Mouse (Mus musculus) erythroid progenitor cell, adult 5-6 weeks (primary cell): Measurements from ENCODE around the gene Myo1d. TPM values are rescaled to one million over a fixed set of nuclear protein-coding genes. Genes with fewer than 3 reads are reported as not detected.

Source experiments
- ATAC-seq: replicated peaks from 2 replicates; pipeline ENCODE4 v1.8.0; 2016; ENCODE audit warnings: moderate number of reproducible peaks, mild to moderate bottlenecking, moderate TSS enrichment, inconsistent platforms; ENCODE audit not compliant: poor library complexity, low FRiP score, severe bottlenecking
- total RNA-seq, 2 experiments: library from RNA; stranded (forward) in 1 of 2; stranded (reverse) in 1 of 2; fragments of 150-400 nt in 1 of 2; fragments of 186-747, 209-891 nt in 1 of 2; gene quantifications; 2 replicates each; pipeline versions ENCODE4 v1.2.3 to v1.2.4; 2015 to 2017; ENCODE audit warnings: low replicate concordance in 2 of 2

The Myo1d gene
- total RNA-seq, 2 experiments from 2014 or later: 21.6 to 40.7 TPM

DNA sequence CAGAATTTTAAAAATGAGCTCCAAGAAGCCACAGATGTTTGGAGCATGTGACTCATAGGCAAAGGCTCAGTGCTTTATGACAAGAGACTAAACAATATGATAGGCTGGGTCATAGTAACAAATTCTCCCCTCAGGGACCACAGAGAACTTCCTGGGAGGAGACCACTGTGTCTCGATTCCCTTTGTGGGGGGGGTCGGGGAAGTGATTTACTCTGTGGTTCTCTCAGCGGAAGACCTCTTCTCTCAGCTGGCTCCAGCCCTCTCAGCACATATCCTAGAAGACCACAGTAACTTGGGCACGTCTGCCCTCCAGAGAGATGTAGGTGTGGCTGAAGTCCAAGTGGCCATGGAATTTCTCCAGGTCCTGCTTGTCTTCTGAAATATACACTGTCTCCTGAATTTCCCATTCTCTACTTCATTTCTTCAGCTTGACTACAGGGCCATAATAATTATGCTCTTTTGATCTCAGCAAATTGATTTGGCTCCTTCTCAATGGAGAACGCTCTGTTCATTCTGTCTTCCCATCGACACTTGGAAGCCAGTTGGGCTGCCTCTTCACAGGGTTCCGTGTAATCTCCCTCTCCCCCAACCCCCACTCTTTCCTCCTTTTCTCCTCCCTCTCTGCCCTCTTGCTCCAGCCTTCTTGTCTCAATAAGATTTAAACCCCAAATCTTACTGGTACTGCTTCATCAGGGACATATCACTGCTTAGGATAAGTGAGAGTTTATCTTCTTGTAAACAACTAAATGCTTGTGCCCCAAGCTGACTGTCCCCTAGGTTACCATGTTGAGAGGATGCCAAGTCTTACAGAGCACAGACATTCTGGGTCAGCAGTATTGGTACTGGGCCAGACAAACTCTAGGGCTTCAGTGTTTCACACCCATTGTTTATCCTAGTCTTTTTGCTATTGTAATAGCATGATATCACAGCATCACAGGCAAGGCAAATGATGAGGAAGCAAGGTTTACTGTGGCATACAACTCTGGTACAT, 214.6 kb downstream of the Myo1d start:
- no peak for ATAC-seq

DNA sequence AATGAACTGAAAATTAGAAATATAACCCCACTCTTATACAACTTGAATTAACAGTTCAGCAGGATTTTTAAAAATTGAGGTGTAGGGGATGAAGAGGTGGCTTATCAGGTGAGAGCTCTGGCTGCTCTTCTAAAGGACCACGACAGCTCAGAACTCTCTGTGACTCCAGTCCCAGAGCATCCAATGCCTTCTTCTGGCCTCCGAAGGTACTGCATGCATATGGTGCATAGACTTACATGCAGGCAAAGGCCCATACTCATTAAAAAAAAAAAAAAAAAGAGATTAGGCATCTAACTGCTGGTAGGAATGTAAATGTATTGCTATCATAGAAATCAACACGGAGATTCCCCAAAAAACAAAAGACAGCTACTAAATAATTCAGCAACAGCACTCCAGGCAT, 217.3 kb downstream of the Myo1d start:
- no peak for ATAC-seq

DNA sequence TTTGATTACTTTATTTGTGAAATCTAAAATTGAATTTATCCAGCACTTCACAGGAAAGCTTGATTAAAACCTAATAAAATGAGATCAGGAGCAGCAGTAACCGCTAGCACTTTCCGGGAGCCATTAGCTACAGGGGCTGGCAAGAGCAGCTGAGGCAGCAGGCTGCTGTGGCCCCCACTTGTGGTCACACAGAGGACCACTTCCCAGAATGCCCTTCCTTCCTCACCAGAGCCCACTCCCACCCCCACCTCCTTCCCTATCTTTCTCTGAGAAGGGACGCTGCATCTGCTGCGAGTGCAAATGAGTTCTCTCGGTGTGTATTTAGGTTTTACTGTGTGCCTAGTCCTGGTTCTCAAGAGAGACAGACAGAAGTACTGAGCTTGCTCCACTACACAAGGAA, 219.1 kb downstream of the Myo1d start:
- ATAC-seq: no peak

DNA sequence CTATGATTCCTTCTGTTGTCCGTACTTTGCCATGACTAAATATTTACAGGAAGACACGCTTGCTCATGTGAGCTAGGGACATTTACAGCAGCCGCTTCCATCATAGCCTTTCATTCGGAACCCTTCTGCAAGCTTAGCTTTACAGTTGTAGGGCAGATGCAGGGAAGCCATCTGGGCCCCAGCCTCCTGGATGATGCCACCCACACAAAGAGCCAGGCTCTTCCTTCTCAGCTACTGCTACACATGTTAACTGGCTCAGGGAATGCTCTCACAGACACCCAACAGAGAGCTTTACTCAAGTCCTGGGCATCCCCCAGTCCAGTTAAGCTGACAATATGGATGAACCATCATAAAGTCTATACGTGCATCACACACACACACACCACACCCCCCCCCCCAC, 224.4 kb downstream of the Myo1d start:
- ATAC-seq: no peak

DNA sequence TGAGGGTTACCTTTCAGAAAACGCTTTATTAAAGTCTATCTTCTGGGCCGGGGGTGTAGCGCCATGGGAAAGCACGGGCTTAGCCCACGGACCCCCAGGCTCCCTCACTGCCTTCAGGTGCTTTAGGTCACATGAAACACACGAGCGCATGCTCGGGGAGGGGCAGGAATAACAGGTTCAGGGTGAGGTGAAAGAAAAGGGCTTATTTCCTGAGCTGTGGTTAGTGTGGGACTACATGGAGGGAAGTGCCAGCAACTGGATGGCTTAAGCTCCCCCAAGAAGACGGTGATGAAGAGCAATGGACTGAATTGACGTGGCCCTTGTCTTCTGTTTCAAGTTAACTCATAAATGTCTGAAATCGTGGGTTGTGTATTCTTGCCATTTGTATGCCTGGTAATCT, 226.8 kb downstream of the Myo1d start:
- no peak for ATAC-seq

DNA sequence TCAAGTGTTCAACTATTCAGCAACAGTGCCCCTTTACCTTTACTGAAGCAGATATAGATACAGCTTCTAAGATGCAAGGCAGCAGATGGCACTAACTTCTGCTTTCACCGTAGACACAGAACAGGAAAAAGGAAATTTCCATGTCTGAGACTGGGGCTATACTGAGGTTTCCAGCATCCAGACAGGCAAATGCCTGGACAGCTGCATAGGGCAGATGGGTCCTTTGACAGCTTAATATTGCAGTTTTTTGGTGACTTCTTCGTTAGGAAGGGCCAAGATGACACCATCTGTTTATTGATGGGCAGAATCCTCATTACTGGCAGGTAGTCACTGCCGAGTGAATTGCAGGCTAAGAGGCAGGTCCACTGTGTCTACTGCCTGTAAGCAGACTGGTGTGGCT, 228.2 kb downstream of the Myo1d start:
- ATAC-seq: no peak

DNA sequence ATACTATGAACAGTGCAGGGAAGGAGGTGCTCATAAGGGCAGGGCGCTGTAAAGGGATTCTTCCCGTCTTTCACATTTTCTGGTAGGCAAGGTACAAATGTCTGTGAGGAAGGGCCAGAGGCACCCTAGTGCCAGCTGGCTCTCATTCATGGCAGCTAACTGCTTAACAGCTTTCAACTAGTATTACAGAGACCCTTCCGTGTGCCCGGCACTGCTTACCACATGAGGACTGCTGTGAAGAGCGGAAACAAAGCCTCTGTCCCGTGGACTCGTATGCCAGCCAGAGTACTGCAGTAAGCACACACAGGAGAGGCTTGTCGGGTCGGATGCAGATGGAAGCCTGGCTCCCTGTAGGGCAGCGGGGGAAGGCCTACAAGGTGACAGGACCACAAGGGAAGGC, 229.6 kb downstream of the Myo1d start:
- ATAC-seq: no peak

DNA sequence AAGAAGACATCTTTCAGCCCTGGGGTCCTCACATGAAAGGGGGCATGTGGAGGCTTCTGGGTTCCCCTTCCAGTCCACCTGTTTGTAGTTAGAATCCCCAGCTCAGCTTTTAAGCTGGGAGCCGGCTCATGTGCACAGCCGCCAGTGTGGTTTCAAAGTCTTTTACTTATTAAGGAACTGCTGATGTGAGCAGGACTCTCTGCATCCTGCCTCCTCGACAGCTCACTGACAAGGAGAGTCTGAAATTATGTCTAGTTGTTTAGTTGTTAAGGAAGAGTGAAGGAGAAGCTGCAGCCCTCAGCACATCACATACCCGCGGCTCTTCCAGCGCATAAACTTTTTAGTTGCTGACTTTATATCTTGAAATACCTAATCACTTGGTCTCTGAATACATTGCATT, 230.0 kb downstream of the Myo1d start:
- no peak for ATAC-seq

DNA sequence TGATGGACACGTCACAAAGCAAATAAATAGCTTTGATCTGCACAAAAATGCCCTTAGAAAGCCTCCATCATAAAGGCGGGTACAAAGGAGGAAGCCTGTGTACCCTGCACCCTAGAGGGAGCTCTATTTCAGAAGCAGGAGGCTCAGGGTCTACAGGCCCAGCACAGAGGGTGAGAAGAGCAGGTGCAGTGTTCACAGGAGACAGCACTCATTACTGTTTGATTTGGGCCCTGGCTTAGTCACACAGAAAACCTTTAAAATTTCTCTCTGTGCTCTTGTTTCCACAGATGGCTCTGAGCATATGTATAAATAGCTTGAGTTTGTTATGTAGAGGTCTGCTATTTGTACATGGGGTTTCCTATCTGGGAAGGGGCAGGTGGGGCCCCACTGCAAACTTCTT, 233.6 kb downstream of the Myo1d start:
- no peak for ATAC-seq

DNA sequence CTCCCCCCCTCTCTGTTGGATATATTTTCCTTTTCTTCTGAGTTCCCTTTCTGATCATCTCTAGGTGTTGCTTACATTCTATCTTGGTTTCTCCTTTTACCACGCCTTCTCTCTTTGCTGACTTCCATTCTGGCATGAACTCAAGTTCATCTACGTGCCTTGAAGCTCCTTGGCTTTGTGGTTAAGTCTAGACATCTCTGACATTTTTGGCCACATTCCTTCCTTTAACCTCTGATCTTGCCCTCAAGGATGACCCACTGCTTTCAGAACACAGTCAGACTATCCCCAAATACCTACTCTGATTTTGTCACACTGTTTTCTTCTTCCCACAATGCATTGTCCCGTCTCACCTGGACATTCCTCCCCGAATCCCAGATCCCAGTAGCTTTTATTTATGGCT, 240.8 kb downstream of the Myo1d start:
- no peak for ATAC-seq

DNA sequence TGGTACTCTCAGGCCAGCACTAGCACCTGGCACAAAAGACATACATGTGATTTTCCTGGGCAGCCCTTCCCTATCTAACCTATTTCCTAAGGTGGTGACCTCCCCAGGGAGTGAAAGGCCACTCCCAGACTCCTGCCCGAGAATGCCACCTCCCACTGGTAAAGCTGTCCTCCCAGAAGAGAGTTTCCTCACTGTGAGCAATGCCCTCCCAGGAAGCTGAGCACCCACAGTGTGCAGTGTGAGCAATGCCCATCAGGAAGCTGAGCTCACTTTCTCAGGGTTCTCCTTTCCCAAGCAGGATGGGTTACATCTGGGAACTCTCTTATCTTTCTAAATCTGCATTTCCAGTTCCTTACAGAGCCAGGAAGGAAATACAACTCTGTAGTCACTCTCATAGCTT, 246.9 kb downstream of the Myo1d start:
- no peak for ATAC-seq

DNA sequence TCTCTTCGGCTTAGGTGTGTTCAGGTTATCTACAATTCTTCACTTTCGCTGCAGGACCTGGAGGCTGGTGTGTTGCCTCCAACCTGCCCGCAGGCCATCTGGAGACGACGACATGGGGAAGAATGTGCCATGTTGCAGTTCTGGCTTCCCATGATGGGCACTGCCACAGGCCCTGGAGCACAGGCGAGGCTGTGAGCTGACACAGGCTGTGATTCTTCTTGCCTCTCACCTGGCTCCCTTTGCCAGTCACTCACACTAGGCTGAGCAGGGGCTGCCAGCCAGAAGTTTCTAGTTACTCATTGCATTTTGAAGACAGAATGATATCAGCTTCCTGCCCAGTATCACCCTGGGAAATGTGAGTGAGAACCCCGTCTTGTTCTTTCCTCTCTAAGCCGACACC, 250.7 kb downstream of the Myo1d start:
- no peak for ATAC-seq

DNA sequence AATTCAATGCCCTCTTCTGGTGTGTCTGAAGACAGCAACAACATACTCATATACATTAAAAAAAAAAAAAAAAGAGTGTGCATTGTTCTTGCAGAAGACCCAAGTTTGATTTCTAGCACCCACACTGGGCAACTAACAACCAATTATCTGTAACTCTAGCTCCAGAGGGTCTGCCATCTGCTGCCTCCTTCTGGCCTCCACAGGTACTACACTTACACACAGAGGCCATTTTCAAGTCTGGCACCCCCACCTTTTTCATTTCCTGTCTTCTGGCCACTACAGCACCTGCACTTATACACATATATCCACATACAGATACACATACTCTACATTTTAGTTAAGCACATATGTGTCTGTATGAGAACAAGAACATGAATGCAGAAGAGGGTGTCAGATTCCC, 252.1 kb downstream of the Myo1d start:
- ATAC-seq: 0 out of 2 replicates have a peak, but pooled peaks have one; percentile 56

DNA sequence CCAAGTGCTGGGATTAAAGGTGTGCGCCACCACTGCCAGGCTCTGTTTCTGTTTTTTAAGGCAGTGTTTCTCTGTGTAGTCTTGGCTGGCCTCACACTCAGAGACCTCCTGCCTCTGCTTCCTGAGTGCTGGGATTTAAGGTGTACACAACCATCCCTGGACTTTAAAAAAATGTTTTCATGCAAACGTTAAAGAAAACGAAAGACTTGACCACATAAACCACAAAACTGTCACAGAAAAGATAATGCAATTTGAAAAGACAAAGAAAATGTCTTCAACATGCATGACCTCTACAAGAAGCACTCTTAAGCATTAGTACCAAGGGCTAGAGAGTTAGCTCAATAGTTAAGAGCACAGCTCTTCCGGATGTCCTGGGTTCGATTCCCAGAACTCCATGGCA, 255.6 kb downstream of the Myo1d start:
- no peak for ATAC-seq

DNA sequence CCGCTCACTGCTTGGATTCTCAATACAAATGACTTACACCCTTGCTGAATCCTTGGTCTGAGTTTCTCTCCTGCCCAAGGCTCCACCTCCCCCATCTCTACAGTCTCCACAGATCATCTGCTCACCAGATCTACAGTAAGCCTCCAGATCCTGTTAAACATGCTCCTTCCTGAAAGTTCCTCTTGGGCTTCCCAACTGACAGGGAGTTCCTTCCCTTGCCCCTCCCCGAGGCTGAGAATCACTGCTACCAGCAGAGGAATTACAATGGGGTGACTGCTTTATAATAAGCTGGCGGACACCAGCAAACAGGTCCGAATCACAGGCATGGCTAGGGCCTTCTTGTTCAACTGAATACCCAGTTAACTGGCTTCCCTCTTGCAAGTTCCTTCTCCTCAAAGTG, 256.4 kb downstream of the Myo1d start:
- no peak for ATAC-seq

DNA sequence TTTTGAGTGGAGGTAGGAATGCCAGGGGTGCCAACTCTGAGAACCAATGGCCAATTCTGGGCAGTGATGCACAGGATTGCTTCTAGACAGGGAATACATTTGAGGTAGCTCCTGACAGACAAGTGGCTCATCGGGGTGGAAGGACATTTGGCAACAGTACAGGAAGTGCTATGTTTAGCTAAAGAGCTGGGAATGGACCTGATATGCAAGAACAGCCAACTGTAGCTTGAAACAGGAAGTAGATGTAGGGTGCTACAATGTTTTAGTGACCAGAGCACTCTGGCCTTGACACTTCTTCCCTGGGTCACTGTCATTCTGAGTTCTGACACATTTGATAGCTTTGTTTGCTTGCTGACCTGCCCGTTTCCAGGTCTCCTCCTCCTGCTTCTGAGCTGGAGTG, 257.0 kb downstream of the Myo1d start:
- ATAC-seq: no peak

DNA sequence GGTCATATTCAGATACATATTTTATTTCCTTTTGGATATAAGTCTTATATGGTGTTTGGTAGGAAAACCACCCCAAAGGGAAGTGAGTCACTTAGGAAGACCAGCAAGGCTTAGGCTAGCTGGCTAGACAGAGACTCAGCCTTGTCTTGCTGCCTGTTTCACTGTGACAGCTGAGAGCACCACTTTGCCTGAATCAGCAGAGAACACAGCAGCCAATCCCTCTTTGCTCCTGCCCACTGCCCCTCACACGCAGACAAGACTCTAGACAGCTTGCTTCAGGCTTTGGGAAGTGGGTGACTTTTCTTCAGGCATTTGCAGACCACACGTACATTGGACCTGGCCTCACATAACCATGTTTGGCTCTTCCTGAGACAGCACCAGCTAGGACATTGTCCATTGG, 258.7 kb downstream of the Myo1d start:
- no peak for ATAC-seq

DNA sequence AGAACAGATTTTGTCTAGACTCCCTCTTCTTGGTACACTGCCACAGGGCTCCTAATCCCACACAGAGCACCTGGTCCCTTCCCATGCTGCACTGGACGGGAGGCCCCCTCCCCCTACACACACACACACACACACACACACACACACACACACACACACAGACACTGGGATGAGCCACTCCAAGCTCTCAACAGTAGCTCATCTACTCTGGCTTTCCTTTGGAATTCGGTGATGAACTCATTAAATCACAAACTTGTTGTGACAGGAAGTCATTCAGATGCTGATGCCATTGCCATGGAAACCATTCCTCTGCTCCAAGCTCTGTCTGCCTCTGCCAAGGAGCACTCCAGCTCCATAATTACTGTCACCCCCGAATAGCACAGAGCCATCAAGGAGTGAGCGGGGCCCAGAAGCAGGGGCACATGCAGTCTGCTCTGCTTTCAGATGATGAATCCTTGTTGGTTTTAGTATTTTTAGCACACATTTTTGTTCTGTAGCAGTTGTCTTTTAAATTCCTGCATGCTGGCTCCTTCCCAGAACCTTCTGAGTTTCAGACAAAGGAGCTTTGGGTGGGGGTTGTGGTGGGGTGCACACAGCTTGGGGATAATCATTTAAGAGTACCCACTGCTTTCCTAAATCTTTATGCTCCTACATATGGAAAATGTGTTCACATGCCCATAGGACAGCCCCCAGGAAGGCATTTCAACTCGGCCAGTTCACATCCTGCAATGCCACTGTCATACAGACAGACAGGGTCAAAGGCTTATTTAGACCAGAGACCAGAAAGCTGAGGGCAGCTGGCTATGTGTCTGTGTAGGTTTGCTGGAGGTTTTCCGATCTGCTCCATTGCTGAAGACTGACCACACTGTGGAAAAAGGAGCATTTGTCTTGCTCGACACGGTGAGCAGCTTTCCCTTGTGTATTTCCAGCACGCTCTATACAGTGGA, 261.1 kb downstream of the Myo1d start:
- ATAC-seq: no peak

DNA sequence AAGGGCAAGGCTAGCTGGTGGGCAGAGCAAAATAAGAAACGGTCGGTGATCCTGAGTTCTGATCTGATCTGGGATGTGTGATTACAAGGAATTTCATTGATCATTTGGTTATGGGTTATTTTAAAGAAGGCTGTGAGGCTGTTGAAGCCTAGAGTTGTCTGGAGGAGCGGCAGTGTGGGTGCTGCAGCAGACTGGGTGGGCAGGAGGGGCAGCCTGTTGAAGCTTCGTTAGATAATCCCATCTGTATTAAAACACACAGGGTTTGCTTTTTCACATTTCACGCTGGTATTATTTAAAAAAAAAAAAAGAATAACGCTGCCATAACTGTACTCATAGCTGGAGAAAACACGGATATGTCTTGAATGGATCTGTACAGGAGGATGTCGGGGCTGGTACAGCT, 263.9 kb downstream of the Myo1d start:
- no peak for ATAC-seq

DNA sequence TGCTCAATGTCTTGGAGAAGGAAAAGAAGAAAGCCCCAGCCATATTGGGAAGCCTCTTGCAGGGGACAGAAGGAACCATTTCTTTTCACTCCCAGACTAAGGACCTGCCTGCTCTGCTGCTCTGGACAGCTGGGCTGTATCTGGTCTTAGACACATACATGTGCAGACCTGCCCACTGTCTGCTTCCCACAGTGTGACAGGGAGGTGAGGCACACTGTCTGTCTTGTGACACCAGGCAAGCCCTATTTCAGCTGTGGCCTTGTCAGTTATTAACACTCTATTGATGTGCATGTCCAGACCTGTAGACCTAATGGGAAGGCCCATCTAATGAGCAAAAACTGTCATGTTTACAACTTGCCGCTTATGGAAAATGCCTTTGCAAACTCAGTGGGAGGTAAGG, 264.5 kb downstream of the Myo1d start:
- no peak for ATAC-seq

DNA sequence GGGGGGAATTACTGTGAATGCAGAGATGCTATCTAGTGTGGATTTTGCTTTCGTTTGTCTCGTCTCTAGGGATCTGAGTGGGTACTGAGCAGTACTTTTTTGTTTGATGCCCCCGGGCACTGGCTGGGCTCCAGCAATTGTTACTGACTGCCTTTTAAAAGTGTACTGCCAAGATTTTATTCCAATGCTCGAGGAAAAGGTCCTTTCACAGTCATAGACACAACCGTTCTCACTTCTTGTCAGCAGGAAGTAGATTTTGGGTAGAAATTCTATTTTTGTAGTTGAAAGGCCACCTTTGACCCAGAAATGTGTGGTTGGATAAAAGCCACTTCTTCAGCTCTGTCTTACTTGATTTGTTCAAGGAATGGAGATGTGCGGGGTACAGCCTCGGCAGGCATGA, 266.0 kb downstream of the Myo1d start:
- no peak for ATAC-seq
